Mouse (Mus musculus): ENCODE results near the gene Glis3. TPM values are rescaled to one million over a fixed set of nuclear protein-coding genes. Genes with fewer than 3 reads are reported as not detected.

Gene Glis3
- polyA plus RNA-seq, 1 experiment: 31.6 TPM

DNA sequence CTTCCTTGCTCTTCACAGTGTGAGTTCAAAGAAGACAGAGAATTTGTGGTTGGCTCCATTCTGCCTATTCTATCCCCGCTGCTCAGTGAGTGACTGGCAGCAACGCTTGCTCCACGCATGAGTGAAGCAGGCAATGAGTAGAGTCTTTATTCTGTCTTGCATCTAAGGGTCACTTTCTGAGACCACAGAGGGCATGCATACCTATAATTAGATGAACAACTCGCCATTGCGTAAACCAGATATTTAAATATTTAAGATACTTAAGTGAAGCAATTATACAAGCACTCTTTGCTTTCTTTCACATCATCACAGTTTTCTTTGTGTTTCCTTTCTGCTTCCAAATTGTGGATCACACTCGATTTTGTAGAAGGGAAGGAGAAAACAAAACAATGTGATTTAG lies 163.4 kb downstream of the Glis3 start:
- Histone ChIP-seq H3K4me3 (ENCODE audit: insufficient read depth, low read length) (no peak overlapping the region), H3K4me1 (ENCODE audit: control insufficient read depth, insufficient read depth, low read length) (peaks cover 2% of the 10 kb centered on the region; the same call in 1 of the 2 replicates), H3K27ac (ENCODE audit: insufficient read depth, low read length) (no peak overlapping the region)
- TF ChIP-seq CTCF (IDR thresholded peaks at IDR 0.05; ENCODE audit: borderline replicate concordance, insufficient read depth, low read length) (no peak), POLR2A (IDR thresholded peaks at IDR 0.05; ENCODE audit: low read depth, low read length) (no peak)

DNA sequence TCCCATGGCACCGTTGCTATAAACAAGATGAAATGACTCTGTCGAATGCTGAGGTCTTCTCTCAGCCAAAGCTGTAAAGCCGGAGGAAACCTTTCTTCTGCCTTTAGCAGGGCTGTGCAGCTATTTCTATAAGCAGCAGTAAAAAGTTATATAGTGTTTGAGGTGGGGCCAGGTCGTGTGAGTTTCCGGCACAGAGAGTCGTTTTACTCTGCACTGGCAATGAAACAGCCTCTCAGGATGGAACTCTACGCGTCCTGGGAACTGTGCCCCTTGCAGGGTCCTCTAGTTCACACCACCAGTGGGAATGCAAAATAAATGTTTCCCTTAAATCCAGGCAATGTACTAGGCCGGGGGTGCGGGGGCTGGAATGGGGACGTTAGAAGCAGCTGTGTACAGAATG lies 167.4 kb downstream of the Glis3 start:
- no peak overlapping the region for H3K27ac ChIP-seq (ENCODE audit: insufficient read depth, low read length)

DNA sequence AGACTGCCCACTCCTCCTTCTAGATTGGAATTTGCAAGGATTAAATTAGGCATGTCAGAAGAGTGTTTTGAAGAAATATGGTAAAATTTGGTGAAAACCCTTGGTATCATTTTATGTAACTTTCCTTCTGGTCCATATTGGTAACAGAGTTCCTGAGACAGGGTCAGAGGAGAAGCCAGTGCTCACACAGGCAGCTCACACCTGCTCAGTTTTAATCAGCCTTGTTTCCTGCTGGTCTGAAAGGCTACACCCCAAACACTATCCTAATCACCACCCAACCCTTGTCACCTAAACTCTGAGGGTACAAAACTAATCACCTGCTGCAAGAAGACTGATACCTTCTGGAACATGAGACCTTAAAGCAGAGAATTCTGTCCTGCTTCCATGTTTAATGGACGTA lies 168.0 kb downstream of the Glis3 start:
- Histone ChIP-seq H3K4me3 (ENCODE audit: insufficient read depth, low read length) (no peak overlapping the region), H3K27ac (ENCODE audit: insufficient read depth, low read length) (no peak overlapping the region), H3K4me1 (ENCODE audit: control insufficient read depth, insufficient read depth, low read length) (no peaks in the 10 kb centered on the region)
- no peak for TF ChIP-seq POLR2A (IDR thresholded peaks at IDR 0.05; ENCODE audit: low read depth, low read length)

More for the DNA sequence above, 167.4 kb downstream of the Glis3 start:
- TF ChIP-seq POLR2A (IDR thresholded peaks at IDR 0.05; ENCODE audit: low read depth, low read length) (no peak), CTCF (IDR thresholded peaks at IDR 0.05; ENCODE audit: borderline replicate concordance, insufficient read depth, low read length) (no peak)
- Histone ChIP-seq H3K4me1 (ENCODE audit: control insufficient read depth, insufficient read depth, low read length) (no peaks in the 10 kb centered on the region), H3K4me3 (ENCODE audit: insufficient read depth, low read length) (no peak overlapping the region)

DNA sequence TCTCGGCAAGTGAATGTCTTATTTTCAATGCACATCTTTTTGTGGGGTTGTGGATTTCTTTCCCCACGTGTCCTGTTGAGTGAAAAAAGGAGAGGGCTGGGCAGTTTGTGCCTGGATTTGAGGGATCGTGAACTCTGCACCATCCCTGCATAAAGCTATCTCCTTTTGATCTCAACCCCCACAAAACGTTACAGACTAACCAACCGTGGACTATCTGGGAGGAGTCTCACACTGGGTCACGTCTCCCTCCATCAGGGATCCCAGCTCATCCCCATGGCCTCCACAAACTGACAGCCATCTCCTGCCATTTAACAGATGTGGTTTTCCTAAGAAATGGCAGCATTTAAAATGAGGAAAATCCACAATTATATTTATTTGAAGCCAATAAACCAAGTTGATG lies 174.5 kb downstream of the Glis3 start:
- H3K4me1 ChIP-seq (ENCODE audit: control insufficient read depth, insufficient read depth, low read length): no peaks in the 10 kb centered on the region
- TF ChIP-seq CTCF (IDR thresholded peaks at IDR 0.05; ENCODE audit: borderline replicate concordance, insufficient read depth, low read length): no peak
- no peak for TF ChIP-seq POLR2A (IDR thresholded peaks at IDR 0.05; ENCODE audit: low read depth, low read length)
- H3K4me3 ChIP-seq (ENCODE audit: insufficient read depth, low read length): no peak overlapping the region
- no peak overlapping the region for H3K27ac ChIP-seq (ENCODE audit: insufficient read depth, low read length)

DNA sequence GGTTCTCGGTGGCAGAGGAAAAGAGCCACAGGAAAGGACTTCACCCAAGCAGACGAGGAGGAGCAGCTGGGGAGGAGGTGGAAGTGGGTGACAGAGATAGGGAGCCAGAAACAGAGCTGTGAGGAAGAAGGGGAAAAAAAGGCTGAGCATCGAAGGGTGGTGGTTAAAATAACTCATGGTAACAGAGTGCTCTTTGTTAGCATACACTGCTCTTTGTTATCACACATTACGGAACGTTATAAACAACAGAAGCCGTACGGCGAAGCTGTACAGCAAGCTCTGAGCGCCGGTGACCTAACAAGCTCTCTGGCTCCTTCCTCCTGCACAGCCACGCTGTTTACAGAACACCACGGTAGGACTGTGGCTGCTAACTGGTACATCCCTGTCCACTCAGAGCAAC lies 176.9 kb downstream of the Glis3 start:
- H3K27ac ChIP-seq (ENCODE audit: insufficient read depth, low read length): no peak overlapping the region
- H3K4me3 ChIP-seq (ENCODE audit: insufficient read depth, low read length): no peak overlapping the region
- TF ChIP-seq POLR2A (IDR thresholded peaks at IDR 0.05; ENCODE audit: low read depth, low read length) (no peak), CTCF (IDR thresholded peaks at IDR 0.05; ENCODE audit: borderline replicate concordance, insufficient read depth, low read length) (no peak)
- H3K4me1 ChIP-seq (ENCODE audit: control insufficient read depth, insufficient read depth, low read length): no peaks in the 10 kb centered on the region

DNA sequence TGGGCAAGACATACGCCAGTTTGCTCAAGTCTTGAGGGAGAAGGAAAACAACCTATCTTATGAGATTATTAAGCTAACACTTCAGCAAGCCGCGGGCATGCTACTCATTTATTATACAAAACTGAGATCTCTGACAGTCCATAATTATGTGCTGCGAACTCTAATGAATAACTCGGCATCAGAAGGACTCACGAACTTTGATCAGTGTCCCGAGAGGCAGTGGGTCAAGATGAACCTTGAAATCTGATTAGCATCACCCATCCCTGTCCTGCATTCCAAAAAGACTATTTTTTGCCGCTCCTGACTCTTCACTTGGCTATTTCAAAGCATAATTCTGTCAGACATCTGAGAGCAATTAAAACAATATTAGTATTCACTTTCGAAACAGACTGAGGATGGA lies 178.9 kb downstream of the Glis3 start:
- Histone ChIP-seq H3K27ac (ENCODE audit: insufficient read depth, low read length) (no peak overlapping the region), H3K4me3 (ENCODE audit: insufficient read depth, low read length) (no peak overlapping the region), H3K4me1 (ENCODE audit: control insufficient read depth, insufficient read depth, low read length) (no peaks in the 10 kb centered on the region)
- TF ChIP-seq CTCF (IDR thresholded peaks at IDR 0.05; ENCODE audit: borderline replicate concordance, insufficient read depth, low read length) (no peak), POLR2A (IDR thresholded peaks at IDR 0.05; ENCODE audit: low read depth, low read length) (no peak)

DNA sequence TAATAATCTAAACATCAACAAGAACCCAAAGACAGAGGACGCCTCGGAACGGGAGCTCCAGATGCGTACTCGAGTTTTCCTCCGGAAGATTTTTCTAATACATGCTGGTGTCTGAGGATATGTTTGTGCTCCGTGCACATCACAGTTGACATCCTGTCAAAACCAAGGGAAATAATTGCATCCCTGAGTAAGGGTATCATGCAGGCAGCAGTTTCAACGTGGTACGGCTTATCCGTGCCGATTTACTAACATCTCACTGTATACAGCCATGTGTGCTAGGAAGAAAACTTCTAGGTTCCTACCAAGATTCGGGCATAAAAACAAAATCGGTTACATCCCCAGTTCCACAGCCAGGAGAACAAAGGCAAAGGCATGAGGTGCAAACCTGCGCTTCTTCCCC lies 179.4 kb downstream of the Glis3 start:
- no peaks in the 10 kb centered on the region for H3K4me1 ChIP-seq (ENCODE audit: control insufficient read depth, insufficient read depth, low read length)
- TF ChIP-seq CTCF (IDR thresholded peaks at IDR 0.05; ENCODE audit: borderline replicate concordance, insufficient read depth, low read length) (no peak), POLR2A (IDR thresholded peaks at IDR 0.05; ENCODE audit: low read depth, low read length) (no peak)
- no peak overlapping the region for H3K4me3 ChIP-seq (ENCODE audit: insufficient read depth, low read length)
- H3K27ac ChIP-seq (ENCODE audit: insufficient read depth, low read length): no peak overlapping the region

DNA sequence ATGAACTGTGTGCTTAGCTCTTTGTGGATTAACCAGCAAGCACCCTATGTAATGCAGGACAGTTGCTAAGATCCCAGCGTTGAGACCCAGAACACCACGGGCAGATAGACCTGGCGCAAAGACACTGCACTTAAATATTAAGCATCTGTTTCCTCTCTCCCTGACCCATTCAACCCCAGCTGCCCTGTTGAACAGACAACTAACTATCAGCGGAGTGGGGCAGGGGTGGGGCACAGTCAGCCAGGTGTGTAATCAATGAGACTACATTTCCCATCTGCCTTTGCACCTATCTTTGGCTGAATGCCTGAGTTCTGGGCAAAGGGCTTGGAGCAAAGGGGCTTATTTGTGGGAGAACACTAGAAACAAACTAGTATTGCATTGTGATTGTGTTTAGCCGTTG lies 180.1 kb downstream of the Glis3 start:
- TF ChIP-seq POLR2A (IDR thresholded peaks at IDR 0.05; ENCODE audit: low read depth, low read length) (no peak), CTCF (IDR thresholded peaks at IDR 0.05; ENCODE audit: borderline replicate concordance, insufficient read depth, low read length) (no peak)
- no peaks in the 10 kb centered on the region for H3K4me1 ChIP-seq (ENCODE audit: control insufficient read depth, insufficient read depth, low read length)
- H3K4me3 ChIP-seq (ENCODE audit: insufficient read depth, low read length): no peak overlapping the region
- H3K27ac ChIP-seq (ENCODE audit: insufficient read depth, low read length): no peak overlapping the region

DNA sequence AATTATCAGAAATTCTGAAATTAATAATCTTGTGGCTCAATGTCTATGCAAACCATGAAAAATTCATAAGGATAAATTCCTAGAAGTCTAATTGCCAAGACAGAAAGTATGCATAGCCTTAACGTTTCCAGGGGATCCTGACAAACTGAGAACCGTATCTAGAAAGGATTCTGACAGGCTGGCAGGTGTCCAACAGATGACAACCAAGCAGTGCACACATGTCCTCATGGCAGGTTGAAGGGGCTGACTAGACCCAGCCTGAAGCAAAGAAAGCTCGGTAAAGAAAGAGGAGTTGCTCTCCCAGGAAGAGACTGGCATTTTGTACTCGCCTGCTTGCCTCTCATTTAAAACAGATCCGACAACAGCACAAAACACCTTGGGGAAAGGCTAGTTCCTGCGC lies 184.0 kb downstream of the Glis3 start:
- Histone ChIP-seq H3K4me1 (ENCODE audit: control insufficient read depth, insufficient read depth, low read length) (no peaks in the 10 kb centered on the region), H3K27ac (ENCODE audit: insufficient read depth, low read length) (no peak overlapping the region)
- no peak for TF ChIP-seq CTCF (IDR thresholded peaks at IDR 0.05; ENCODE audit: borderline replicate concordance, insufficient read depth, low read length)
- TF ChIP-seq POLR2A (IDR thresholded peaks at IDR 0.05; ENCODE audit: low read depth, low read length): no peak

DNA sequence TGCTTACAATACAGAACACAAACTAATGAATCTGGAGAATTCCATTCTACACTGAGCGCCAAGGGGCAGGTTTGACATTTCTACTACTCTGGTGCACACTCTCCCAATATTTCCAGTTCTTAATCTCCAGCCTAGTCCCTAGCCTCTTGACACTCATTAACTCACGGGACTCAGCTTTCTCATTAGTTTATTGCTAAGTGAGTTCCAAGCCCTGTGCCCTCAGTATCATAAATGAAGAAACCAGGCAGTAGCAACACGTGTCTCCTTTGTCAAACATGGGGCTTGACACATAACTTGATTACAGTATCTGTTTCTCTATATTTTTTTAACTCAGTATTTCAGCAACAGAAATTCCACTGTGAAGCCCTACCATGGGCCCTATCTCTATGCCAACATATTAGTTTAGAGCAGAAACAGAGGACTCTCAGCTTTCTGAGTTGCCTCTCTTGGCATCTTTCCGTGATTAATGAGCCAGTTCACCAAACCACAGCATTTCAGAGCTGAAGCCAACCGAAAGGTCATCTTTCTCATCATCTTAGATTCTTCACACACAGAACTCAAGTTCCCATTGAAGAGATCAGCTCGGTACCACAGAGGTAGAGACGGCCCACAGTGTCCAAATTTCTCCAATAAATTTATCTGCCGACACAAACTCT lies 186.1 kb downstream of the Glis3 start:
- Histone ChIP-seq H3K27ac (ENCODE audit: insufficient read depth, low read length) (no peak overlapping the region), H3K4me3 (ENCODE audit: insufficient read depth, low read length) (no peak overlapping the region), H3K4me1 (ENCODE audit: control insufficient read depth, insufficient read depth, low read length) (no peaks in the 10 kb centered on the region)
- TF ChIP-seq POLR2A (IDR thresholded peaks at IDR 0.05; ENCODE audit: low read depth, low read length) (no peak), CTCF (IDR thresholded peaks at IDR 0.05; ENCODE audit: borderline replicate concordance, insufficient read depth, low read length) (no peak)

More for the DNA sequence above, 184.0 kb downstream of the Glis3 start:
- H3K4me3 ChIP-seq (ENCODE audit: insufficient read depth, low read length): no peak overlapping the region

DNA sequence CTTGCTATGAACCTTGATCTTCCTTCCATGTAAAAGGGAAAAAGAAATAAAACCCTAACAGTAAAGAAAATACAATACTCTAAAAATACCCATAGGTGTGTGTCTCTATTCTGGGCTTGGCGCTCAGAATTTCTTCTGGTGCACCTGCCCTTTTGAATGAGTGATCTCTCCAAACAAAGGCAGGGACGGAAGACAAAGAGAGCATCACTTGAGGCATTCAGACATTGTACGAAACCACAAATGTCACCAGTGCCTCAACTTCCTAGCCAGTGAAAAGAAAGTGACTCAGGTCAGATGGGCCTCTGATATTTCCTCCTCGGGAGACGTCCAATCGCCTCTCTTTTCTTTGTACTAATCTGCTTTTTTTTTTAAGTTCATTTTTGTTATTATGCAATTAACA lies 201.8 kb downstream of the Glis3 start:
- Histone ChIP-seq H3K27ac (ENCODE audit: insufficient read depth, low read length) (no peak overlapping the region), H3K4me1 (ENCODE audit: control insufficient read depth, insufficient read depth, low read length) (no peaks in the 10 kb centered on the region), H3K4me3 (ENCODE audit: insufficient read depth, low read length) (no peak overlapping the region)
- TF ChIP-seq POLR2A (IDR thresholded peaks at IDR 0.05; ENCODE audit: low read depth, low read length) (no peak), CTCF (IDR thresholded peaks at IDR 0.05; ENCODE audit: borderline replicate concordance, insufficient read depth, low read length) (no peak)
